9 mouse cellular contexts compared by ENCODE assay signal in genomic region chr16:32189109-32189508, GRCm38 (mm10). TPM values are rescaled to one million over a fixed set of nuclear protein-coding genes. Genes with fewer than 3 reads are reported as not detected.
DNase-seq lines count a peak whose midpoint lies in the region; ATAC-seq lines count a peak whose summit lies in the region.
"Had no signal": no experiment of that assay in that cellular context is flagged by ENCODE, and none has a peak within 500 bp of the region (broad histone marks: within the 10 kb centered on the region; RNA-seq: fewer than 3 reads in every experiment).

No protein-coding gene starts in this region.

- H3K9ac ChIP-seq in liver, embryonic 12.5 days: no peak overlapping the region
- no peak overlapping the region for H3K9ac ChIP-seq in hindbrain, embryonic 14.5 days
- H3K9ac ChIP-seq: limb, embryonic 12.5 days had no signal

- DNase-seq in heart, adult 11 months: peak; percentile 98
- DNase-seq in heart, embryonic 10.5 days (ENCODE audit: low spot score): no peak
- peak; percentile 21 for DNase-seq in A20 (ENCODE audit: low read depth, low spot score)
- peak; percentile 17 to 25 for DNase-seq in frontal cortex, postnatal 36 days (ENCODE audit: low spot score in 2 of 2)
- DNase-seq in right cerebral cortex, postnatal 25 days: peak; percentile 6
- DNase-seq in hindbrain, embryonic 14.5 days (ENCODE audit: low spot score): no peak
- DNase-seq in cerebellum, adult 9-10 months: no peak

- no peak for ATAC-seq in liver, embryonic 12.5 days
- ATAC-seq in hindbrain, embryonic 14.5 days (ENCODE audit: low FRiP score): no peak

- H3K4me1 ChIP-seq in heart, embryonic 10.5 days: peaks cover 10% of the 10 kb centered on the region
- peaks cover 8% of the 10 kb centered on the region for H3K4me1 ChIP-seq in liver, embryonic 12.5 days
- no peaks in the 10 kb centered on the region for H3K4me1 ChIP-seq in hindbrain, embryonic 14.5 days (replicated peaks; ENCODE audit: control insufficient read depth, insufficient read depth, low read length)

- no peaks in the 10 kb centered on the region for H3K36me3 ChIP-seq in heart, embryonic 10.5 days
- no peaks in the 10 kb centered on the region for H3K36me3 ChIP-seq in liver, embryonic 12.5 days
- H3K36me3 ChIP-seq in hindbrain, embryonic 14.5 days (replicated peaks; ENCODE audit: control insufficient read depth, insufficient read depth): no peaks in the 10 kb centered on the region
- H3K36me3 ChIP-seq: limb, embryonic 12.5 days had no signal

- H3K4me3 ChIP-seq in heart, embryonic 10.5 days: no peak overlapping the region
- H3K4me3 ChIP-seq in liver, embryonic 12.5 days: no peak overlapping the region
- no peak overlapping the region for H3K4me3 ChIP-seq in hindbrain, embryonic 14.5 days (replicated peaks; ENCODE audit: low read length)
- H3K4me3 ChIP-seq: limb, embryonic 12.5 days had no signal

- no peaks in the 10 kb centered on the region for H3K9me3 ChIP-seq in heart, embryonic 10.5 days
- no peaks in the 10 kb centered on the region for H3K9me3 ChIP-seq in liver, embryonic 12.5 days (replicated peaks)
- no peaks in the 10 kb centered on the region for H3K9me3 ChIP-seq in hindbrain, embryonic 14.5 days (ENCODE audit: control insufficient read depth, low read length)
- H3K9me3 ChIP-seq: limb, embryonic 12.5 days had no signal

- WGBS in heart, embryonic 10.5 days: 52% methylated on average over 6 of the region's 6 CpGs
- WGBS in liver, embryonic 12.5 days (ENCODE audit: insufficient replicate concordance): 25% methylated on average over 6 of the region's 6 CpGs
- WGBS in hindbrain, embryonic 14.5 days: 63% methylated on average over 6 of the region's 6 CpGs

- H3K27ac ChIP-seq in heart, embryonic 10.5 days: no peak overlapping the region
- H3K27ac ChIP-seq in liver, embryonic 12.5 days: 0 out of 2 replicates have a peak overlapping the region, but pooled peaks have one; percentile 49
- no peak overlapping the region for H3K27ac ChIP-seq in hindbrain, embryonic 14.5 days
- H3K27ac ChIP-seq: limb, embryonic 12.5 days had no signal

- peak overlapping the region; percentile 12 for H3K4me2 ChIP-seq in liver, embryonic 12.5 days
- H3K4me2 ChIP-seq in hindbrain, embryonic 14.5 days (replicated peaks): no peak overlapping the region
- H3K4me2 ChIP-seq: limb, embryonic 12.5 days had no signal

- H3K27me3 ChIP-seq in heart, embryonic 10.5 days (ENCODE audit: insufficient read depth, poor library complexity, severe bottlenecking): no peaks in the 10 kb centered on the region
- no peaks in the 10 kb centered on the region for H3K27me3 ChIP-seq in liver, embryonic 12.5 days (replicated peaks)
- no peaks in the 10 kb centered on the region for H3K27me3 ChIP-seq in hindbrain, embryonic 14.5 days (ENCODE audit: control insufficient read depth, insufficient read depth, low read length)
- H3K27me3 ChIP-seq: limb, embryonic 12.5 days had no signal

RNA-seq across cellular contexts. Expression of gene Bex6, which starts 9.5 kb away (rescaled TPM):
- polyA plus RNA-seq in heart, embryonic 10.5 days (2016; fragmentation: Nextera tagmentation; extraction: Ambion mirVana): 0.63 TPM in 1 of 2 replicates, not detected in the other
- polyA plus RNA-seq in liver, embryonic 12.5 days (2016; fragmentation: Nextera tagmentation; extraction: Ambion mirVana): 1.5 and 1.6 TPM in 2 replicates
- not detected in 2 replicates for polyA plus RNA-seq in hindbrain, embryonic 14.5 days (2014; fragmentation: Nextera tagmentation; extraction: Ambion mirVana)
- polyA plus RNA-seq: limb, embryonic 12.5 days had no signal

RNA-seq across cellular contexts. Expression of gene Nrros, which starts 23.7 kb away (rescaled TPM):
- 5.6 and 10.5 TPM in 2 replicates for polyA plus RNA-seq in heart, embryonic 10.5 days (2016; fragmentation: Nextera tagmentation; extraction: Ambion mirVana)
- polyA plus RNA-seq in liver, embryonic 12.5 days (2016; fragmentation: Nextera tagmentation; extraction: Ambion mirVana): 26.5 and 29.9 TPM in 2 replicates
- 6.9 and 7.9 TPM in 2 replicates for polyA plus RNA-seq in hindbrain, embryonic 14.5 days (2014; fragmentation: Nextera tagmentation; extraction: Ambion mirVana)

RNA-seq across cellular contexts. Expression of gene Fbxo45, which starts 57.8 kb away (rescaled TPM):
- 8.6 and 11.1 TPM in 2 replicates for polyA plus RNA-seq in heart, embryonic 10.5 days (2016; fragmentation: Nextera tagmentation; extraction: Ambion mirVana)
- 13.0 and 13.8 TPM in 2 replicates for polyA plus RNA-seq in liver, embryonic 12.5 days (2016; fragmentation: Nextera tagmentation; extraction: Ambion mirVana)
- polyA plus RNA-seq in hindbrain, embryonic 14.5 days (2014; fragmentation: Nextera tagmentation; extraction: Ambion mirVana): 19.0 and 20.3 TPM in 2 replicates

RNA-seq across cellular contexts. Expression of gene Wdr53, which starts 57.9 kb away (rescaled TPM):
- polyA plus RNA-seq in heart, embryonic 10.5 days (2016; fragmentation: Nextera tagmentation; extraction: Ambion mirVana): 11.6 and 14.8 TPM in 2 replicates
- polyA plus RNA-seq in liver, embryonic 12.5 days (2016; fragmentation: Nextera tagmentation; extraction: Ambion mirVana): 13.0 and 15.3 TPM in 2 replicates
- polyA plus RNA-seq in hindbrain, embryonic 14.5 days (2014; fragmentation: Nextera tagmentation; extraction: Ambion mirVana): 11.0 and 15.6 TPM in 2 replicates

Comparison
In these comparisons a context has a peak if more than half of its experiments do, and no peak if none do; other contexts are left out.
1. DNase-seq: peak in heart, adult 11 months (single experiment), A20 (single experiment), frontal cortex, postnatal 36 days (2 of 2) and right cerebral cortex, postnatal 25 days (single experiment); none in heart, embryonic 10.5 days (single experiment), hindbrain, embryonic 14.5 days (single experiment) and cerebellum, adult 9-10 months (single experiment).